Mouse (Mus musculus) hematopoietic stem cell, adult 5-6 weeks (primary cell): ENCODE measurements around the gene Psma5. TPM values are rescaled to one million over a fixed set of nuclear protein-coding genes. Genes with fewer than 3 reads are reported as not detected.

Experiments
- ATAC-seq, 2 experiments: fragments of 125-278 bp in 1 of 2; replicated peaks in 1 of 2; 2 replicates each; pipeline ENCODE4 v1.8.0; 2016 to 2017; ENCODE audit warnings: inconsistent platforms in 2 of 2, mild to moderate bottlenecking in 2 of 2, moderate number of reproducible peaks in 2 of 2, low read depth in 1 of 2, moderate TSS enrichment in 1 of 2; ENCODE audit not compliant: low FRiP score in 2 of 2, poor library complexity in 2 of 2, severe bottlenecking in 2 of 2, insufficient read depth in 1 of 2, low TSS enrichment in 1 of 2
- total RNA-seq: library from RNA; stranded (forward); fragments of 172-1452, 232-1000 nt; gene quantifications from 2 replicates; pipeline ENCODE4 v1.2.3, GENCODE M21; 2017

Psma5 gene
- total RNA-seq, 1 experiment from 2014 or later = 263 TPM

- no peak for ATAC-seq
Measured at GRCm38 (mm10) chr3:108324837-108325236, 68.1 kb downstream of the Psma5 start.

- no peak for ATAC-seq
Measured at GRCm38 (mm10) chr3:108325521-108325920, 68.8 kb downstream of the Psma5 start.

- ATAC-seq = no peak
Measured at GRCm38 (mm10) chr3:108327275-108327674, 70.5 kb downstream of the Psma5 start.

GRCm38 (mm10) chr3:108327916-108328315 lies 71.2 kb downstream of the Psma5 start:
- ATAC-seq = no peak

GRCm38 (mm10) chr3:108328441-108328841 lies 71.7 kb downstream of the Psma5 start:
- peak; percentile 66 to 68 for ATAC-seq

Other genes starting within 250 kb of the Psma5 start
- 104 and 128 TPM in 2 replicates for gene Gstm1, start 239.0 kb upstream of the Psma5 start, total RNA-seq
- gene Gstm4, start 212.0 kb upstream of the Psma5 start, total RNA-seq = 11.8 and 13.1 TPM in 2 replicates
- 45.3 and 46.7 TPM in 2 replicates for gene Ampd2, start 170.3 kb upstream of the Psma5 start, total RNA-seq
- 3.8 and 4.4 TPM in 2 replicates for gene Gnat2, start 164.1 kb upstream of the Psma5 start, total RNA-seq
- gene Gnai3, start 110.8 kb upstream of the Psma5 start, total RNA-seq = 140 and 171 TPM in 2 replicates
- gene Gpr61, start 102.0 kb upstream of the Psma5 start, total RNA-seq = not detected in 2 replicates
- gene Amigo1, start 70.6 kb upstream of the Psma5 start, total RNA-seq = 3.2 and 5.8 TPM in 2 replicates
- gene Cyb561d1, start 55.7 kb upstream of the Psma5 start, total RNA-seq = 7.7 and 9.5 TPM in 2 replicates
- 4.2 and 4.6 TPM in 2 replicates for gene Atxn7l2, start 46.0 kb upstream of the Psma5 start, total RNA-seq
- gene Sypl2, start 30.3 kb upstream of the Psma5 start, total RNA-seq = not detected in 2 replicates
- 26.6 and 37.3 TPM in 2 replicates for gene Sort1, start 27.2 kb downstream of the Psma5 start, total RNA-seq
- not detected in 2 replicates for gene Mybphl, start 108.0 kb downstream of the Psma5 start, total RNA-seq
- gene Psrc1, start 126.9 kb downstream of the Psma5 start, total RNA-seq = 27.6 and 39.3 TPM in 2 replicates
- 0.38 and 1.6 TPM in 2 replicates for gene Celsr2, start 158.6 kb downstream of the Psma5 start, total RNA-seq
- 216 and 455 TPM in 2 replicates for gene Sars, start 188.3 kb downstream of the Psma5 start, total RNA-seq